Mouse (Mus musculus) layer of hippocampus, adult 18-20 months (tissue): ENCODE results near the gene Gm10181. TPM values are rescaled to one million over a fixed set of nuclear protein-coding genes. Genes with fewer than 3 reads are reported as not detected.
"Not testable (repeated sequence)": the region's sequence is repeated elsewhere in the genome, so short reads cannot be mapped to it uniquely, and the experiment has no call there.

Experiments
- DNase-seq, 2 experiments: peaks; one replicate each; pipeline ENCODE4 v3.0.0; 2022; ENCODE audit warnings: low spot score in 2 of 2
- long read RNA-seq: library from polyadenylated mRNA; stranded (forward); transcript quantifications from one replicate; pipeline ENCODE4 v2.0.0, GENCODE M21; 2021
- total RNA-seq, 2 experiments: library from RNA; stranded (reverse); gene quantifications; 2 replicates each; pipeline ENCODE4 v1.2.3; 2021

The Gm10181 gene
- total RNA-seq, result not detected
- long read RNA-seq, result 0 reads

- no peak for DNase-seq
These were observed at the start of gene Gm10181 for GRCm38 (mm10) chr9:25089122-25089521. Gene Gm10181, plus strand, starts transcription at chr9:25089422.

DNA sequence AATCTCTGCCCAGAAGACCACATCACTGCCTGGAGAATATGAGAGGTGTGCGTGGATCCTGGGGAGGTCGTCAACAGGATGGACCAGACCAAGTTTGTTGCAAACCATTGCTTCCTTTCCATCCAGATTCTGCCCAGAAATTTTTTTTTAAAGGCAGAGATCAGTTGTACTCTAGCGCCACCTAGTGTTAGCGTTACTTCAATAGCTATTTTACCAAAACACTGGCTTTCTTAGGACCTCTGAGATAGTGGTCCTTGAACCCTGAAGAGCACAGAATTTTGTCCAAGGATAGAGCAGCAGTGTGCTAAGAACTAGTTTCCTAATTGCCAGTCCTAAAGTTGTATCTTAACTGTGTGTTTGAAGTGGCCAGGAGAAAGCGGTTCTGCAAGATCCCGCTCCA, 47.6 kb upstream of the Gm10181 start:
- peak in 1 of 2 experiments; percentile 72 for DNase-seq

- DNase-seq, result no peak
These were observed 46.8 kb upstream of the Gm10181 start for GRCm38 (mm10) chr9:25042162-25043111.

DNA sequence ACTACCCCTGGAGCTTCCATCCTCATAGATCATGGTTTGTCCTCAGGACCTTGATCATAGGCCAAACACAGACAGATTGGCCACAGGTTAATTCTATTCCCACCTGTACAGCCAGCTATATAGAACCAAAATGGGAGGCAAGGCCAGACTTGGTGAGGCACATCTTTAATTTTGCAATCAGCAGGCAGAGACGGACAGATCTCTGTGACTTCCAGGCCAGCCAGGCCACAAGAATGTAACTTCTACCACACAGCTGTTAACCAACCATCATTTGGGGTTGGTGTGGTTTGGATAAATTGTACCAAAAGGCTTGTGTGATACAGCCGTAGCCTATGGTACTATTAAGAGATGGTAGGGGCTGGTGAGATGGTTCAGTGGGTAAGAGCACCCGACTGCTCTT, 44.9 kb upstream of the Gm10181 start:
- DNase-seq, result no peak

DNA sequence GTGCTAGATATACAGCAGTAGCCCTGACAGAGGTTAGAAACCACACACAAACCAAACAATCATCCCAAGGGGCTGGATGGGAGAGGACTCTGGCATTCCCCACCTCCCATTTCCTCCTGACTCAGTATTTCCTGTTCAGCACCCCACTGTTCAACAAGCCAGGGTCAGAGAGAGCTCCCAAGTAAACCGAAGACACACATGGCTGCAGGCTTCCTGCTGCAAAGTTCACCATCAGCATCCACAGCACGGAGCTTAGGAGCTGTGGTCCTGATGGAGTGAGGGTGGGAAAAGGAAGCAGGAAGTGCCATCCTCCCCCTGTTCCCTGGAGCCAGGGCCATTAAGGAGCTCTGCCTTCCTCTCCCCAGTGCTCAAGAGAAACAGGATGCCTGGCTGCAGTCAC, 40.9 kb upstream of the Gm10181 start:
- no peak for DNase-seq

DNA sequence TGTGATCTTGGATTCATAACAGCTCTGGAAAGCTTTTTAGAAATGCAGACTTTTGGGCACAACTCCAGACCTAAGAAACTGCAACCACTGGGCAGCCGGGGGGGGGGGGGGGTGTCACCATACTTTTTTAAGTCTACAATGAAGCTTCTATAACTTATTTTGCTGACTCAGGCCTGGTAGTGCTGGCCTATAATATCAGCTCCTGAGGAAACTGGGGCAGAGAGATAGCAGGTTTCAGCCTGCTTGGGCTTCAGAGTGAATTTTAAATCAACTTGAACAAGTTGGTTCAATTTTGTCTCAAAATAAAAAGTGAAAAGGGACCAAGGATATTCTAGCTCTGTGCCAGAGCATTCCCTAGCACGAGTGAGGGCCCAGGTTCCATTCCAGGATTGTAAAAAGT, 40.3 kb upstream of the Gm10181 start:
- DNase-seq, result no peak

DNA sequence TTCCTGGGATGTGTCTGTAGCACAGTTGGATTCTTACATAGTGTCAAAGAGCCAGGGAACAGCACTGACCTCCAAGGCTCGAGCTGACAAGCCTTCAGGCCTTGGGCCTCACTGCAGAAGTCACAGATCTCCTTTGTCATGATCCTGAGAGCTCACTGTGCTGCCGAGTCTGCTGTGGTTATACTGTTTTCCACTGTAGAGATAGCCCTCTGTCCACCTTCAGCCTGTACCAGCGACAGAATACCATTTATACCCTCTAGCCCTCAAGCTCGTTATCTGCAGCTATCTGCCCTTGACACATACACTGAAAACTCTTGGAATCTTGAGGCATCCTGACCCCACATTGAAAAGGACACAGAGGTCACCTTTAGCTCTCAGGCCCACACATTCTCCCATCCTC, 37.3 kb upstream of the Gm10181 start:
- no peak for DNase-seq

- DNase-seq, result no peak
These were observed 33.4 kb upstream of the Gm10181 start for GRCm38 (mm10) chr9:25055650-25056376.

DNA sequence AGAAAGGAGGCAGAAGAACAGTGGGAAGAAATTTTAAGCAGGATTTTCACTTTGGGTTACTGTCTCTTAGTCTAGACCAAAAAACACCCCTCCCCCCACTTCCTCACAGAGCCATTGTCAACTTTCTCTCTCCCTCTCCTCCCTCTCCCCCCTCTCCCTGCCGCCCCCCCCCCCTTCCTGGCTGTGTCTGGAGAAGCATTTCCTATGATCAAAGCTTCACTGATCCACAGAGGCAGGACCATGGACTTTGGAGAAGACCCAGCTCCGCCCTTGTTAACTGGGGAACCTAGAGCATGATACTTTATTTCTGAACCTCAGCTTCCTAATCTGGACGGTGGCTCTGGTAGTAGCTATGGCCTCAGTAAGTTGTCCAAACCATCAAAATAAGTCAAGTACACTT, 30.5 kb upstream of the Gm10181 start:
- DNase-seq, result no peak

DNA sequence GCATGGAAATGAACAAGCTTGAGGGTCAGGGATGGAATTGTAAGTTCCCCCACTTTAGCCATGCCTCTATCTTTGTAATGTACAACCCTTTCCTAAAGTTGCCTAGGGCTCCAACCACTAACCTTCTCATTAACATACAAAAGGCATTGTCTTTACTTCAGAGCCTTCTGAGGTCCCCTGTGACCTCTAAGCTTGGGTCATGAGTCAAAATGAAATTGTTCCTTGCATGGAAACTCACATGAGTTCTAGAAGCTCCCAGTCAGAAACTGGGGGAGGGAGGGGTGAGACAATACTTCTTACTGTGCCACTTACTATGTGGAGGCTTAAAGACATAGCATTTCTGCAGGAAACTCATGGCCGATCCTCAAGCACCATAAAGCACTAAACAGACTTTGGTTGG, 16.6 kb upstream of the Gm10181 start:
- DNase-seq, result no peak

DNA sequence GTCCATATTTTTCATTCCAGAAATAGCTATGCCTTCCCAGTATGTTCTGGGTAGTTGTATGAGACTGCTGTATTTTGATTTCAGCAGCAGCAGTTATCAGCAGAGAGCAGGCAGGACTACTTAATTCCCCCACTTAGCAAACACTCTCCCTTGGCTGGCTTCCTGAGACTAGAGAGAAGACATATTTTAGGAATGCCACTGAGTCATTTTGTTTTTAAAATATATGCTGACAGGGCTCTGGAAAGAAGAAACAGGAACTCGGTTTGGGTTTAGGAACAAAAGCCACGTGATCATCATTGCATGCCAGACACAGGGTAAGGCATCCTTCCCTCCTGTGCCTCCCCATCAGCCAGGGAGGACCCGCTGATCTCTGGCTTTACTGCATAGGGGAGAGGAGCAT, 13.2 kb upstream of the Gm10181 start:
- peak; percentile 7 to 23 for DNase-seq

DNA sequence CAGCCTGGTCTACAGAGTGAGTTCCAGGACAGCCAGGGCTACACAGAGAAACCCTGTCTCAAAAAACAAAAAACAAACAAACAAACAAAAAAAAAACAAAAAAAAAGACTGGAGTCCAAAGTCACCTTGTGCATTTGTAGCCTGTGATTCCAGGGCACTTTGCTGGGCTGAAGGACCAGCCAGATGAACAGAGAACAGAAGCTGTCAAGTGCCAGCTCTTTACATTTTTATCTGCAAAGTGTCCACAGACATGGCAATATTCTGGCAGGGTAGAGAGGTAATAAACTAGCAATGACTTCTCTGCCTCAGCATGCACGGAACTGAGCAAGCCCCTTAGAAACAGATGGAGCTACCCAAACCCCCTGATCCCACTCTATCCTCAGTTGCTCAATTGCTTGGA, 12.7 kb upstream of the Gm10181 start:
- DNase-seq, result no peak

- DNase-seq, result no peak
These were observed 1.6 kb downstream of the Gm10181 start for GRCm38 (mm10) chr9:25090853-25091252.

DNA sequence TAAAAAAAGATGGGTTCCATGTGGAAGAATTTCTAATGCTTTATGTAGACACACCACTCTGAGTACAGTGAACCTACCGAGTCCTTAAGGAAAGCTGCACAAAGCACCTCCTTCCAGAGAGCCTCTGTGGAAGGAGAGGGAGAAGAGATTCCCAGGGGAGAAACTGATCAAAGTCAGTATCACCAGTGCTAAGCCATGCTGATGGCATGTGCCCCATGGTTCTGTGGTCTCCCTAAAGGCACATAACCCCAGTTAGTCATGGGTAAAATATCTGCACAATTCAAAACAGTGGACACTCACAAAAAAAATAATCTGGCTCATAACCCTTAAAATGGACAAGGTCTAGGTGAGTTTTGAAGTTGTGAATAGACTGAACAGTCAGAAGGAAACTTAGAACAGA, 13.7 kb downstream of the Gm10181 start:
- DNase-seq, result no peak

GRCm38 (mm10) chr9:25104638-25105037, 15.4 kb downstream of the Gm10181 start:
- peak; percentile 20 to 82 for DNase-seq

- not testable (repeated sequence) for DNase-seq
These were observed 34.4 kb downstream of the Gm10181 start for GRCm38 (mm10) chr9:25123590-25123989.

GRCm38 (mm10) chr9:25124048-25124447, 34.8 kb downstream of the Gm10181 start:
- DNase-seq, result no peak

- DNase-seq, result no peak
These were observed 43.0 kb downstream of the Gm10181 start for GRCm38 (mm10) chr9:25132253-25132652.

DNA sequence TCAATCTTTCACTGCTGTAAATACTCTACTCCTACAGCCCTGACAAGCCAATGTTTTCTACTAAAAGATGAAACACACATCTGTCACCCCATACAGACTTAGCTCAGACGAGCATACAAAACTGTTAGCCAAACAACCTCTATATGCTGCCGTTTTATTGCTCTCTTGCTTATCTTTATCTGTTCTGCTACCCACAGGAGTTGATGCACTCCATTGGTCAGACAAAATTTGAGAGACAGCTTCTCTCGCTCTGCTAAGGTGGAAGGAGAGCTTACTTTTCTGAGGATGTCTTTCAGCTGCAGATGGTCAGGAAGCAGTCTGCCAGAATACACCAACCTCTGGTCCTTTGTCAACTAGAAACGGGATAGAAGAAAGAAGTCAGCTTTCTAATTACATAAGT, 43.7 kb downstream of the Gm10181 start:
- no peak for DNase-seq

DNA sequence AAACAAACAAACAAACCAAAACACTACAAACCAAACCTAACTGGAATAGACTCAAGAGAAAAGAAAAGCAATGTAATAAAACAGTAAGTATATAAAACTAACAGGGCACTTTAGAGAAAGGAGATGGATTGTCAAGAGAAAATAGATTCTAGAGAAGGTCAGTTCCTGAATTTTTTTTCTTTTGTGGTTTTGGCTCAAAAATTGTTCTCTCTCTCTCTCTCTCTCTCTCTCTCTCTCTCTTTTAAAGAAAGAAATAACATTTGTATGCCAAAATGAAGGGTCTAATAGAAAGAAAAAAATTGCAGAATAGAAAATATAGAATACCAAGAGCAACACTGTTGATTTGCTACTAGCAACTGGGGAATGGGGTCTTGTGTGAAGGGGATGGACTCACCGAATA, 49.7 kb downstream of the Gm10181 start:
- no peak for DNase-seq
